Mouse (Mus musculus): ENCODE measurements around the gene Alg13.

The Alg13 gene

GRCm38 (mm10) chrX:144317548-144318163, at the start of gene Alg13:
Alg13 (plus strand) TSS chrX:144317804.
- ATAC-seq (ENCODE audit: low TSS enrichment), result peak; percentile 100

GRCm38 (mm10) chrX:144268606-144269005, 49.0 kb upstream of the Alg13 start:
- no peak for ATAC-seq (ENCODE audit: low TSS enrichment)

GRCm38 (mm10) chrX:144301476-144301875, 16.1 kb upstream of the Alg13 start:
- ATAC-seq (ENCODE audit: low TSS enrichment), result peak; percentile 91

- no peak for ATAC-seq (ENCODE audit: low TSS enrichment)
Measured at GRCm38 (mm10) chrX:144305659-144306058, 11.9 kb upstream of the Alg13 start.

- ATAC-seq (ENCODE audit: low TSS enrichment), result no peak
Measured at GRCm38 (mm10) chrX:144314041-144314440, 3.6 kb upstream of the Alg13 start.

- no peak for ATAC-seq (ENCODE audit: low TSS enrichment)
Measured at GRCm38 (mm10) chrX:144315028-144315427, 2.6 kb upstream of the Alg13 start.

- ATAC-seq (ENCODE audit: low TSS enrichment), result no peak
Measured at GRCm38 (mm10) chrX:144316004-144316403, 1.6 kb upstream of the Alg13 start.

GRCm38 (mm10) chrX:144318164-144318979, 768 bp downstream of the Alg13 start:
- peak; percentile 80 for ATAC-seq (ENCODE audit: low TSS enrichment)

GRCm38 (mm10) chrX:144319366-144319765, 1.8 kb downstream of the Alg13 start:
- ATAC-seq (ENCODE audit: low TSS enrichment), result no peak

GRCm38 (mm10) chrX:144325375-144325774, 7.8 kb downstream of the Alg13 start:
- no peak for ATAC-seq (ENCODE audit: low TSS enrichment)

- ATAC-seq (ENCODE audit: low TSS enrichment), result no peak
Measured at GRCm38 (mm10) chrX:144335332-144336015, 17.9 kb downstream of the Alg13 start.

GRCm38 (mm10) chrX:144337938-144338337, 20.3 kb downstream of the Alg13 start:
- no peak for ATAC-seq (ENCODE audit: low TSS enrichment)

GRCm38 (mm10) chrX:144338355-144338754, 20.8 kb downstream of the Alg13 start:
- no peak for ATAC-seq (ENCODE audit: low TSS enrichment)

GRCm38 (mm10) chrX:144374196-144374595, 56.6 kb downstream of the Alg13 start:
- no peak for ATAC-seq (ENCODE audit: low TSS enrichment)

GRCm38 (mm10) chrX:144403526-144403925, 85.9 kb downstream of the Alg13 start:
- peak; percentile 92 for ATAC-seq (ENCODE audit: low TSS enrichment)

GRCm38 (mm10) chrX:144408036-144408435, 90.4 kb downstream of the Alg13 start:
- no peak for ATAC-seq (ENCODE audit: low TSS enrichment)

GRCm38 (mm10) chrX:144420259-144420658, 102.7 kb downstream of the Alg13 start:
- ATAC-seq (ENCODE audit: low TSS enrichment), result peak; percentile 86

- ATAC-seq (ENCODE audit: low TSS enrichment), result peak; percentile 53
Measured at GRCm38 (mm10) chrX:144421091-144421490, 103.5 kb downstream of the Alg13 start.

- peak; percentile 56 for ATAC-seq (ENCODE audit: low TSS enrichment)
Measured at GRCm38 (mm10) chrX:144423848-144424247, 106.2 kb downstream of the Alg13 start.
